Mouse (Mus musculus) cerebellum, postnatal 36 days (tissue): Measurements from ENCODE around the gene Agr3.

Source experiments
- DNase-seq, 2 experiments: peaks; one replicate each; pipeline ENCODE4 v3.0.0; 2021 to 2022; ENCODE audit warnings: mixed read lengths in 2 of 2

The Agr3 gene

DNA sequence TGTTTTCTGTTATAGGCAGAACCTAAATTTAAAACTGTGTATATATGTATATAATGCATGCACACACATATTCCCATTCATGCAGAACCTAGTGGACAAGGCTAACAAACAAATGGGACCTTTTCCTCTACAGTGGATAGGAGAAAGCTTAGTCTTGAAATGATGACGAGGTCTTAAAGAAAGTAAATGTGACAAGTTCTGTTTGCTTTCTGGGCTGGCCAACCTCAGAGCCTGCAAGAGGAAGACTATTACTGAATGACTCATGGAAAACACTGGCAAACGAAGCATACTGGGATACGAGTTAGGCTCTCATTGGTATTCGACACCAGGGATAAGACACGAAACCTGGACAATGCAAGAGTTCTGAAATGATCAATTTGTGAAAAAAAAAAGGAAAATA, 59.3 kb downstream of the Agr3 start:
- DNase-seq: no peak

DNA sequence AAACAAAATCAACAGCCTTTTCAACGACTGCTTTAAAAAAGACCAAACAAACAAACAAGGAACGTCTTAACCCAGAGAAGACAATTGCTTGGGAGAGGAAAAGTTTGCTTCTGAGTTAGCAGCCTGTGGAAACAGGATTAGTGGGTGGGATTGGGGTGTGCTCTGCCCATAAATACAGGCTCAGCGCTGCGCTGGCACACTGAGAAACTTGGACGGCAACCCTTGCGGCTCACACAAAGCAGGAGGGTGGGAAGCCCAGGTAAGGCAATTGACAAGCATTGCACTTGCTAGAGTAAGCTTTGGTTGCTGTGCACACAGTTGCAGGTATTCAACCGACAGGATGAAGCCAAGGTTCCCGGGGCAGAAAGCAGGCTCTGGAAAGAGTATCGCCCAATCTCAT, 67.3 kb downstream of the Agr3 start, which contains the start of gene Agr2:
Gene Agr2 (plus strand): TSS at position 197 of the 400 bp plus-strand sequence.
- DNase-seq: no peak

DNA sequence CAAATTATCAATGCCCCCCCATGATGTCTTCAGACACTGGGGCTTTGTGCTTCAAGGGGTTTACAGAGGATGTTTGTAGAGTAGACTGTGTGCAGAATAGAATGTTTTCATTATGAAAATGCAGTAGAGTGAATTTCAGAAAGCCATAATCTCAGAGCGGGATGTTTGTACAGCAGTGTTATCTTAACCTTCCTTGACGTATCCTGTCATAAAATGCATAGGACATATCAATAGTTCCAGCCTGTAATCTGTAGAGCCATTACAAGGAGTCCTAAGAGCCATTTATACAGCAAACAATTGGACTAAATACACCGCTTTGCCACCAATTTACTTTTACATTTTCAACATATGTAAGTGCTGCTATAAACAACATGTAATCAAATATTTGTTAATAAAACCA, 68.2 kb downstream of the Agr3 start:
- DNase-seq: no peak

DNA sequence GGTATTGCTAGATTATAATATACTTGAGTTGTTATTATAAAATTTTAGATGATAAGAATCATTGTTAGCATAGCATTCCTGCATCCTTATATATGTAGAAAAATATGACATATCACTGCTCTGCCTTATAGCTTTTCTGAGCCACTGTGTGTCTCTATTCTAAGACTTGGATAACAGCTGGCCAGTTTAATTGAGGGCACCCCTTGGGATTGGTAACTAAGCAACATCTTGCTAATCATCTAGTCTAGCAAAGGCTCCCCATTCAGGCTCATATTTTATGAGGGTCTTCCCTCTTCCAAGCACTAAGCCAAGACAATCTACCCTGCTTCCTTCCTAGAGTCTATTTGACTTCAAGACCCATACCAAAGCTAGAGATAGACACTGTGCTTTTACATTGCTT, 68.7 kb downstream of the Agr3 start:
- no peak for DNase-seq

DNA sequence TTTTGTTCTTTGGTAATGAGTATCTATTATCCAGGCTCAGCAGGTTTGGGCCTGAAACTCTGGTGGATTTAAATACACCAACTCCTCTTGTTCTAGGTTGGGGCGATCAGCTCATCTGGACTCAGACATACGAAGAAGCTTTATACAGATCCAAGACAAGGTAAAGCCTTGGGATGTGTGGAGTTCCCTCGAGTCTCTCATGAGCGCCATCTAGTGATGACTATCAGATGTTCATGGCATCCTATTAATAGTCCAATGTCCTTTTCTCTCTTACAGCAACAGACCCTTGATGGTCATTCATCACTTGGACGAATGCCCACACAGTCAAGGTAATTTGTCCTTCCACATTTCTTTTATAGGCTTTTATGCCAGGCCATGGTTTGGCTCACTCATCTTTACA, 70.4 kb downstream of the Agr3 start:
- DNase-seq: peak in 1 of 2 experiments; percentile 21
